Mouse (Mus musculus) CH12.LX (cell line): ENCODE data around the gene Acbd4.

ENCODE experiments used
- BHLHE40 ChIP-seq: IDR thresholded peaks from 2 replicates; pipeline ENCODE4 v1.6.1; 2011; ENCODE audit warnings: mild to moderate bottlenecking, low read depth, low read length, improper control_type of control experiment
- CHD2 ChIP-seq: IDR thresholded peaks from 2 replicates; pipeline ENCODE4 v1.6.1; 2011; ENCODE audit warnings: low read length, improper control_type of control experiment
- CTCF ChIP-seq, 2 experiments: IDR thresholded peaks in 1 of 2; conservative IDR thresholded peaks in 1 of 2; 2 replicates each; pipeline ENCODE4 v1.5.1; 2011 to 2012; ENCODE audit warnings: low read depth in 2 of 2, low read length in 2 of 2, improper control_type of control experiment in 1 of 2, inconsistent platforms in 1 of 2, mild to moderate bottlenecking in 1 of 2, moderate library complexity in 1 of 2
- JUND ChIP-seq: conservative IDR thresholded peaks from 2 replicates; pipeline ENCODE4 v1.6.1; 2011; ENCODE audit warnings: low read depth, low read length, improper control_type of control experiment
- KAT2A ChIP-seq: IDR thresholded peaks from 2 replicates; pipeline ENCODE4 v1.6.1; 2012; ENCODE audit warnings: low read length, improper control_type of control experiment, inconsistent platforms; ENCODE audit not compliant: insufficient replicate concordance
- MAX ChIP-seq: IDR thresholded peaks from 2 replicates; pipeline ENCODE4 v1.6.1; 2011; ENCODE audit warnings: low read length, improper control_type of control experiment
- POLR2A ChIP-seq: IDR thresholded peaks from 2 replicates; pipeline ENCODE4 v1.6.1; 2011; ENCODE audit warnings: low read depth, mild to moderate bottlenecking, improper control_type of control experiment, low read length
- POLR2AphosphoS2 ChIP-seq: IDR thresholded peaks from 2 replicates; pipeline ENCODE4 v1.6.1; 2011; ENCODE audit warnings: low read depth, low read length, improper control_type of control experiment
- RCOR1 ChIP-seq: conservative IDR thresholded peaks from 2 replicates; pipeline ENCODE4 v1.6.1; 2012; ENCODE audit warnings: low read depth, mild to moderate bottlenecking, inconsistent platforms, low read length, improper control_type of control experiment
- TCF12 ChIP-seq: IDR thresholded peaks from 2 replicates; pipeline ENCODE4 v1.6.1; 2014; ENCODE audit warnings: low read depth, mild to moderate bottlenecking, inconsistent platforms, low read length, improper control_type of control experiment
- USF1 ChIP-seq: IDR thresholded peaks from 2 replicates; pipeline ENCODE4 v1.6.1; 2014; ENCODE audit warnings: low read depth, mild to moderate bottlenecking, inconsistent platforms, low read length, improper control_type of control experiment

DNA sequence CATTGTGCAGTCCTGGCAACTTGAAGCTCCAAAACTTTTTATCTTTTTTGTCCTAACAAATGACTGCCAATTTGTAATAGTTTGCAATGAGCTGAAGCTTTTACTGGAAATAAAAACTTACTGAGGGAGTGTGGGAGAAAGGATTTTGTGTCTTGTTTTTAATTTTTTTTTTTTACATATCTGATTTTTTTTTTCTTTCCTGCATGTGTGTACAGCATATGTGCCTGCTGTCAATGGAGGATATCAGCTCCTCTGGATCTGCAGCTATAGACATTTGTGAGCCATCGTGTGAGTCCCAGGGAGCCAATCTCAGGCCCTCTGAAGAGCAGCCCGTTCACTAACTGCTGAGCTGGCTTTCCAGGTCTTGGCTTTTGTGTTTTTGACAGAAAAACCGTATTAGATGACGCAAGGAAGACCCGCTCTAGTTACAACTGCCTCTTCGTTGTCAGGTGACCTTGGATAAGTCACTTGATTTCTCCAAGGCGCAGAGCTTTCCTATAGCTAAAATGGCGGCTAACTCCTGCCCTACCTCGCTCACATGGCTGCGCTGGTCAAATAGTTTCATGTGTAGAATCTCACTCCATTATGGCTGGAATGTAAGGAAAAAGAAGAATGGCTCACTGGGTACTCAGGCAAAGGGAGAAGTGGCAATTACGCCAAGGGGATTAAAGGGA lies 12.9 kb downstream of the Acbd4 start:
- 0 out of 2 replicates have a peak, but pooled peaks have one; percentile 39 for TF ChIP-seq TCF12
- no peak for TF ChIP-seq JUND
- peak; percentile 47; the same call in 1 of the 2 replicates for TF ChIP-seq CHD2
- TF ChIP-seq POLR2A, result peak; percentile 34; the same call in 1 of the 2 replicates
- no peak for TF ChIP-seq CTCF (conservative IDR thresholded peaks at IDR 0.05 in 1 of 2, IDR thresholded peaks at IDR 0.05 in 1 of 2; ENCODE audit: low read depth in 2 of 2, low read length in 2 of 2)
- TF ChIP-seq USF1, result peak; percentile 70
- TF ChIP-seq MAX, result peak; percentile 71; the same call in 1 of the 2 replicates
- TF ChIP-seq BHLHE40, result peak; percentile 84
- 0 out of 2 replicates have a peak, but pooled peaks have one; percentile 57 for TF ChIP-seq RCOR1
- TF ChIP-seq KAT2A, result no peak
- TF ChIP-seq POLR2AphosphoS2, result peak; percentile 84
